Comparison of ENCODE assay signal across 18 mouse cellular contexts in the genomic region with DNA sequence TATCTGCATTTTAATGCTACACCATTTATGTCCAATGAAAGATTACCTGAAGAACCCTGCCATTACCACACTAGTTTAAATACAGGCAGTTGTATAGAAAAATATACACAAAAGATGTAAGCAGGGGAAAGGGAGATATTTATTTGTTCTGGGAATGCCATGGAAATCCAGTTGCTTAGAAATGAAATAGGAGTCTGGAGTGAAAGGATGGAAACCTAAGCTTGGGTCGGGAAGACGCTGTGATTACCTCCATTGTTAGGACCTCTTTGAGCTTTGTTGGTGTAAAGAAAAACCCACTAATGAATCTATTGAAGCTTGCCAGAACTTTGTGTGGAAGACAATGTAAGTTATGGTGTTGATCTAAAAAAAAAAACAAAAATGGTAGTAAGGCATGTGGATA.
DNase-seq lines count a peak whose midpoint lies in the region; ATAC-seq and TF ChIP-seq lines count a peak whose summit lies in the region.
"Had no signal": no experiment of that assay in that cellular context is flagged by ENCODE, and none has a peak within 500 bp of the region (broad histone marks: within the 10 kb centered on the region; RNA-seq: fewer than 3 reads in every experiment).

No protein-coding gene starts in this region.

- H3K4me1 ChIP-seq in neural tube, embryonic 13.5 days (replicated peaks), result peaks cover 19% of the 10 kb centered on the region
- peaks cover 42% of the 10 kb centered on the region for H3K4me1 ChIP-seq in hindbrain, embryonic 10.5 days (replicated peaks)
- peaks cover 43% of the 10 kb centered on the region for H3K4me1 ChIP-seq in midbrain, embryonic 12.5 days
- no peaks in the 10 kb centered on the region for H3K4me1 ChIP-seq in intestine, postnatal 0 days (replicated peaks; ENCODE audit: control insufficient read depth, insufficient read depth, low read length)
- H3K4me1 ChIP-seq: heart, embryonic 10.5 days; kidney, embryonic 15.5 days had no signal

- TF ChIP-seq CTCF in intestine, postnatal 0 days (IDR thresholded peaks at IDR 0.05; ENCODE audit: low read depth), result no peak

- intact Hi-C loops in left cerebral cortex, postnatal 10 days (cut with DNase I), result no loop called here

- H3K4me2 ChIP-seq in neural tube, embryonic 13.5 days, result no peak overlapping the region
- no peak overlapping the region for H3K4me2 ChIP-seq in midbrain, embryonic 12.5 days (replicated peaks)
- no peak overlapping the region for H3K4me2 ChIP-seq in intestine, postnatal 0 days (replicated peaks; ENCODE audit: low read depth)
- H3K4me2 ChIP-seq: kidney, embryonic 15.5 days; neural tube, embryonic 12.5 days had no signal

- H3K36me3 ChIP-seq in neural tube, embryonic 13.5 days, result no peaks in the 10 kb centered on the region
- H3K36me3 ChIP-seq in hindbrain, embryonic 10.5 days, result no peaks in the 10 kb centered on the region
- H3K36me3 ChIP-seq in midbrain, embryonic 12.5 days, result no peaks in the 10 kb centered on the region
- no peaks in the 10 kb centered on the region for H3K36me3 ChIP-seq in intestine, postnatal 0 days (ENCODE audit: control insufficient read depth, insufficient read depth)
- H3K36me3 ChIP-seq: heart, embryonic 10.5 days; kidney, embryonic 15.5 days; neural tube, embryonic 12.5 days had no signal

- no peak for DNase-seq in neural tube, embryonic 10.5 days (ENCODE audit: extremely low spot score, low spot score)
- no peak for DNase-seq in hindbrain, embryonic 10.5 days (ENCODE audit: low spot score)
- DNase-seq in embryo, embryonic 10 days (ENCODE audit: low spot score), result no peak
- DNase-seq in left cerebral cortex, postnatal 10 days (ENCODE audit: extremely low spot score in 1 of 2, low spot score in 2 of 2), result no peak
- DNase-seq in cerebellum, postnatal 25 days, result no peak
- DNase-seq: adrenal gland, adult 8-10 months; cerebellum, adult 11-12 months; gastrocnemius, postnatal 25 days; heart, postnatal 14 days; liver; liver, postnatal 0 days; lung, postnatal 4 days had no signal

- H3K27ac ChIP-seq in neural tube, embryonic 13.5 days (replicated peaks), result peak overlapping the region; percentile 67
- 0 out of 2 replicates have a peak overlapping the region, but pooled peaks have one; percentile 66 for H3K27ac ChIP-seq in hindbrain, embryonic 10.5 days
- H3K27ac ChIP-seq in midbrain, embryonic 12.5 days (replicated peaks), result peak overlapping the region; percentile 80
- no peak overlapping the region for H3K27ac ChIP-seq in intestine, postnatal 0 days (ENCODE audit: low read depth, low read length)
- H3K27ac ChIP-seq: heart, embryonic 10.5 days; kidney, embryonic 15.5 days; neural tube, embryonic 12.5 days had no signal

- no peaks in the 10 kb centered on the region for H3K27me3 ChIP-seq in neural tube, embryonic 13.5 days
- no peaks in the 10 kb centered on the region for H3K27me3 ChIP-seq in hindbrain, embryonic 10.5 days (ENCODE audit: insufficient read depth, poor library complexity, severe bottlenecking)
- no peaks in the 10 kb centered on the region for H3K27me3 ChIP-seq in midbrain, embryonic 12.5 days
- no peaks in the 10 kb centered on the region for H3K27me3 ChIP-seq in intestine, postnatal 0 days (replicated peaks; ENCODE audit: control insufficient read depth, insufficient read depth, low read length)
- H3K27me3 ChIP-seq: kidney, embryonic 15.5 days; neural tube, embryonic 12.5 days had no signal

- H3K9me3 ChIP-seq in neural tube, embryonic 13.5 days, result no peaks in the 10 kb centered on the region
- no peaks in the 10 kb centered on the region for H3K9me3 ChIP-seq in hindbrain, embryonic 10.5 days
- H3K9me3 ChIP-seq in midbrain, embryonic 12.5 days, result no peaks in the 10 kb centered on the region
- no peaks in the 10 kb centered on the region for H3K9me3 ChIP-seq in intestine, postnatal 0 days (ENCODE audit: control insufficient read depth)
- H3K9me3 ChIP-seq: heart, embryonic 10.5 days; kidney, embryonic 15.5 days; neural tube, embryonic 12.5 days had no signal

- 22% methylated on average over 2 of the region's 2 CpGs for WGBS in neural tube, embryonic 13.5 days
- 44% methylated on average over 2 of the region's 2 CpGs for WGBS in hindbrain, embryonic 10.5 days
- WGBS in midbrain, embryonic 12.5 days, result 26% methylated on average over 2 of the region's 2 CpGs
- 83% methylated on average over 2 of the region's 2 CpGs for WGBS in intestine, postnatal 0 days

- no peak for ATAC-seq in neural tube, embryonic 13.5 days (ENCODE audit: low read depth)
- no peak for ATAC-seq in midbrain, embryonic 12.5 days (ENCODE audit: low FRiP score, low read depth)
- no peak for ATAC-seq in intestine, postnatal 0 days
- ATAC-seq: liver, postnatal 0 days had no signal

- no peak overlapping the region for H3K9ac ChIP-seq in neural tube, embryonic 13.5 days
- H3K9ac ChIP-seq in midbrain, embryonic 12.5 days (replicated peaks), result no peak overlapping the region
- H3K9ac ChIP-seq in intestine, postnatal 0 days (ENCODE audit: low read depth, low read length), result no peak overlapping the region
- H3K9ac ChIP-seq: kidney, embryonic 15.5 days; liver, postnatal 0 days; neural tube, embryonic 12.5 days had no signal

- no peak overlapping the region for H3K4me3 ChIP-seq in neural tube, embryonic 13.5 days
- no peak overlapping the region for H3K4me3 ChIP-seq in hindbrain, embryonic 10.5 days
- H3K4me3 ChIP-seq in midbrain, embryonic 12.5 days, result no peak overlapping the region
- H3K4me3 ChIP-seq in intestine, postnatal 0 days (ENCODE audit: low read depth, low read length), result no peak overlapping the region
- H3K4me3 ChIP-seq: heart, embryonic 10.5 days; kidney, embryonic 15.5 days; neural tube, embryonic 12.5 days had no signal
